Mouse (Mus musculus) central nervous system, embryonic 18 days (tissue): ENCODE measurements around the gene 3110001I22Rik. TPM values are rescaled to one million over a fixed set of nuclear protein-coding genes. Genes with fewer than 3 reads are reported as not detected.

Experiments used
- polyA plus RNA-seq: library from polyadenylated mRNA; depleted of rRNA; stranded (reverse); fragments of >200 nt; gene quantifications from 2 replicates; pipeline ENCODE4 v1.2.3, GENCODE M21; 2012; rRNA removed

3110001I22Rik gene
- 4.1 and 4.2 TPM in 2 replicates for polyA plus RNA-seq

DNA sequence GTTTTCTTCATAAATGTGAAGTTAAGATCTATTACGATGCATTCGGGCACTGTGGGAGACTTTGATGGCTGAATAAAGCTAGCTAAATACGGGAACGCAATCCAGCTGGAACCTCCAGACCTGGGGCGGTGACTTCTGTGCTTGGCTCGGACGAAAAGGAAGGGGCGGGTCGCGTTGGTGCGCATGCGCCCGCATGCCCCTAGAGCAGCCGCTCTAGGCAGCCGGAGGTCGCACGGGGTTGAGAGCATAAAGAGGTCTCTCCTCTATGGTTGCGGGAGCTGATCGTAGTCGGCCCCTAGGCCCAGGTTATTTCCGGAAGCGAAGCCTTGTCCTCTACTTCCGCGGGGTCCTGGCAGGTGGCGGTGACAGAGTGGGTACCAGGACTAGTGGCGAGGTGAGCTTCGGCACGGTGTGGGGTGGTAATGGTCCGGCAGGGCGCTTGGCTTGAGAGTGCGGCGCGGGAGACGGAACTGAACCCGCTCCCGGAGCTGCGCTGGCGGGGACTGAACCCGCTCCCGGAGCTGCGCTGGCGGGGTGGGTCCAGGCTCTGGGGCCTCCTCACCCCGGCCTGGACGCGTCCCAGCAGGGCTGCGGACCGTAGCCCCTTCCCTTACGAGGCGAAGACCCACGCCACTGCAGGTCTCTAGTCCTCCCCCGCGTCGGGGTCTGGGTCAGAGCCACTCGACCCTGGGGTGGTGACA, at the start of gene 3110001I22Rik, which contains the start of gene Bfar:
3110001I22Rik (plus strand) TSS at position 245 of the 701 bp plus-strand sequence.
Bfar (plus strand) TSS at position 174 of the 701 bp plus-strand sequence.

GRCm38 (mm10) chr16:13667878-13668343, 3.8 kb upstream of the 3110001I22Rik start, which contains the start of gene Parn:
Gene Parn (minus strand): TSS chr16:13668170.

Other genes with a start within 250 kb of the 3110001I22Rik start
- 23.1 and 23.3 TPM in 2 replicates for gene Parn, start 3.8 kb upstream of the 3110001I22Rik start, polyA plus RNA-seq
- 46.5 and 47.1 TPM in 2 replicates for gene Bfar, start 71 bp upstream of the 3110001I22Rik start, polyA plus RNA-seq
- 0.22 and 0.29 TPM in 2 replicates for gene Pla2g10, start 59.1 kb downstream of the 3110001I22Rik start, polyA plus RNA-seq
- 30.7 and 32.0 TPM in 2 replicates for gene Rrn3, start 108.8 kb downstream of the 3110001I22Rik start, polyA plus RNA-seq
- 157 and 162 TPM in 2 replicates for gene Ntan1, start 146.9 kb downstream of the 3110001I22Rik start, polyA plus RNA-seq
- 51.1 and 53.5 TPM in 2 replicates for gene Pdxdc1, start 231.2 kb downstream of the 3110001I22Rik start, polyA plus RNA-seq
- gene Mpv17l, start 231.2 kb downstream of the 3110001I22Rik start, polyA plus RNA-seq: 26.1 and 27.2 TPM in 2 replicates